Mouse (Mus musculus) T-helper 17 cell (primary cell): ENCODE measurements around the gene Zfp128.
"Not testable (repeated sequence)": the region's sequence is repeated elsewhere in the genome, so short reads cannot be mapped to it uniquely, and the experiment has no call there.

Source experiments
- in situ Hi-C, 2 experiments: fragments of 300-600 bp; cut with MboI, MseI; formaldehyde crosslinking; loops; 1 replicate in 1 of 2; 2 replicates in 1 of 2; pipeline ENCODE4 v1.15.1; 2025; ENCODE audit warnings: high pct_unique_total_duplicates in 2 of 2

Gene Zfp128

DNA sequence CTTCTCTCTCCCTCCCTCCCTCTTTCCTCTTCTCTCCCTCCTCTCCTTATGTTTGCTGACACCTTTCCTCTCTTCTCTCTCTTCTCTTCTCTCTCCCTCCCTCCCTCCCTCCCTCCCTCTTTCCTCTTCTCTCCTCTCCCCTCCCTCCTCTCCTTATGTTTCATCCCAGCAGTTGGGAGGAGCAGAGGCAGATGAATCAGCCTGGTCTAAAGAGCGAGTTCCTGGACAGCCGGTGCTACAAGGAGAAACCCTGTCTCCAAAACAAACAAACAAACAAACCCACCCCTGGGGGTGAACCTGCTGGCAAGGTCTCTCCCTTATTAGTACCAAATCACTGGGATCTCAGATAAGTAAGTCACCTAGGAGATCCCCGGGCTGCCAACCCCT lies 40.3 kb downstream of the Zfp128 start:
- in situ Hi-C loops: no loop called here

DNA sequence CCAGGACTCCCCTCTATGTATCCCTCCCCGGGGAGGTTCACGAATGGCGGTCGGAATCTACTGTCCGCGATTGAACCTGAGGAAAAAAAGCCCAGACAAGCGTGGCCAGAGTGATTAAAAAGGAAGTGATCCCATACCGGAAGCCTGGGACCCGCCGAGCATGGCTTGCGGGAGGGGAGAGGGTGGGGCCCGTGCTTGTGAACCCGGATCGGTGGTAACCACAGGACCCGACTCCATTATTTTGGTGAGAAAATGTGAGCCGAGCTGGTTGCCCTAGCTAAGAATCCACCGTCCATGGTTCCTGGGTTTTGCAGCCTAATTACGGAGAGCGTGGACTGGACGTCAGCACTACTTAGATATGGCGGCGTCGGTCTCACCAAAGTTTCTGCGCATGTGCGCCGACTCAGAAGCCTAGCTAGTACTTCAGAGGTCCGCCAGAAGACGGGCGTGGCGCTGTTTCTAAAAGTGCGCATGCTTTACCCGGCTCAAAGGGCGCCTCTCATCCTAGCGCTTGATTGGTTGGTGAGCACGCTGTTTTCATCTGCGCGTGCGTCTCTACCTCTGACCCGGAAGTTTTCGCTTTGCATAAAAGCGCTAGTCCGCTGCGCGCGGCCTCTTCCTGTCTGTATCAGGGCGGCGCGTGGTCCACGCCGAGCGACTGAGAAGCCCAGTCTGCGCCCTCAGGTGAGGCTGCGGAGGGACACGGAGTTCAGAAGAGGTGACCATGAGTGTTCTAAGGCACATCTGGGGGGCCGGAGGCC lies 40.9 kb downstream of the Zfp128 start, which contains the start of gene Rps5:
Rps5 (plus strand) TSS at position 586 of the 761 bp plus-strand sequence.
- in situ Hi-C loops: no loop called here

- in situ Hi-C loops: no loop called here
These were observed 41.8 kb downstream of the Zfp128 start for GRCm38 (mm10) chr7:12922729-12923128.

DNA sequence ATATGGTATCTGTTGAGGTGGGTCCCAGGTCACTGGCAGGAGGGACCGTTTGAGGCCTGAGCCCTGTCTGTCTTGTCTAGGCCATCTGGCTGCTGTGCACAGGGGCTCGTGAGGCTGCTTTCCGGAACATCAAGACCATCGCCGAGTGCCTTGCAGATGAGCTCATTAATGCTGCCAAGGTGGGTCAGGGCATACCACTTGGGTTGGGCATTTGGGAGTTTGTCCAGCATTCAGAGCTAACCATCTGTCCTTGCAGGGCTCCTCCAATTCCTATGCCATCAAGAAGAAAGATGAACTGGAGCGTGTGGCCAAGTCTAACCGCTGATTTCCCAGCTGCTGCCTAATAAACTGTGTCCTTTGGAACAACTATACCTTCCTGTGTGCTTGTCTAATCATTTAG lies 45.3 kb downstream of the Zfp128 start:
- in situ Hi-C loops: no loop called here

GRCm38 (mm10) chr7:12927191-12927680 lies 46.3 kb downstream of the Zfp128 start, which contains the start of gene Rnf225:
Gene Rnf225 (plus strand): TSS chr7:12927416.
- in situ Hi-C loops: no loop called here

- in situ Hi-C loops: no loop called here
These were observed 47.0 kb downstream of the Zfp128 start for GRCm38 (mm10) chr7:12927693-12928589.

GRCm38 (mm10) chr7:12933615-12934140 lies 52.7 kb downstream of the Zfp128 start:
- in situ Hi-C loops: no loop called here

DNA sequence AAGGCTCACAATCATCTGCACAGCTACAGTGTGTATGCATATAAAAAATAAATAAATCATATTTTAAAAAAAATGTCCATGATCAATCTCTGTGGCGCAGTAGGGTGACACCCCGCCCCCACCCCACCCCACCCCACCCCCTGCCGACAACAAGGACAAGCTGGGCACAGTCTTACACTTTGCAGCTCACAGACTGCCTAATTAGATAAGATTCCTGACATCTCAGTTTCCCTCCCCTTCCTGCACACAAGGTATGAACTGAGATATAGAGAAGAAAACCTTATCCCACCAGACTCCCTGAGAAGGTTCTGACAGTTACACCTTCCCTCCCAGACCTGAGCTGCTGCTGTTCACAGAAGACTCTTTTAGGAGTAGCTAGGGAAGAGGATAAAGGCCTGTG lies 53.8 kb downstream of the Zfp128 start:
- in situ Hi-C loops: no loop called here

- in situ Hi-C loops: not testable (repeated sequence)
These were observed 56.4 kb downstream of the Zfp128 start for GRCm38 (mm10) chr7:12937254-12937803.

DNA sequence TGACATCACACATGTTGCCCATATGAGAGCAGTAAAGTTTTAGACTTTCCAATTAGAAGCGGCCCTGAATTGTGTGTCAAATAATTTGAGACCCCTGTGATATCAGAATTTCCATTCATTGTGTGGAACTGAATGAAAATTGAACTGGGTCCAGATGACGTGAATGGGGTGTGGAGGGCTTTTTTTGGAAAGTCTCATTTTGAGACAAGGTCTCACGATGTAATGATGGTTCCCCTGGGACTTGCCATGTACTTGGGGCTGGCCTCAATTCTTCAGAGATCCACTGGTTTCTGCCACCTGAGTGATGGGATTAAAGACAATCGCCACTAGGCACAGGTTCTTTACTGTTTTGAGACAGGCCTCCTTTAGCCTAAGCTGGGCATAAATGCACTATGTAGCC lies 59.6 kb downstream of the Zfp128 start:
- in situ Hi-C loops: loop anchor here in 1 of 2 experiments (5.0 kb wide), 1 partner anchor 67 kb away; no protein-coding TSS in a partner anchor
